Mouse (Mus musculus) liver, adult 2 months (tissue): Measurements from ENCODE around the gene Plcxd1.
"Not testable (repeated sequence)": the region's sequence is repeated elsewhere in the genome, so short reads cannot be mapped to it uniquely, and the experiment has no call there.

Source experiments
- CTCF ChIP-seq: fragments of 200-500 bp; IDR thresholded peaks from 2 replicates; pipeline ENCODE4 v1.5.1; 2011; ENCODE audit warnings: low read depth, low read length, control low read depth
- POLR2A ChIP-seq: fragments of 200-500 bp; IDR thresholded peaks from 2 replicates; pipeline ENCODE4 v1.6.1; 2011; ENCODE audit warnings: low read length, control low read depth; ENCODE audit not compliant: insufficient read depth; ENCODE audit errors: extremely low read depth

- not testable (repeated sequence) for TF ChIP-seq CTCF, POLR2A
Observed at GRCm38 (mm10) chr5:110122380-110122779, 22.6 kb downstream of the Plcxd1 start.
